Mouse (Mus musculus): ENCODE results near the gene Klk1b21.
"Not testable (repeated sequence)": the region's sequence is repeated elsewhere in the genome, so short reads cannot be mapped to it uniquely, and the experiment has no call there.

Klk1b21 gene

DNA sequence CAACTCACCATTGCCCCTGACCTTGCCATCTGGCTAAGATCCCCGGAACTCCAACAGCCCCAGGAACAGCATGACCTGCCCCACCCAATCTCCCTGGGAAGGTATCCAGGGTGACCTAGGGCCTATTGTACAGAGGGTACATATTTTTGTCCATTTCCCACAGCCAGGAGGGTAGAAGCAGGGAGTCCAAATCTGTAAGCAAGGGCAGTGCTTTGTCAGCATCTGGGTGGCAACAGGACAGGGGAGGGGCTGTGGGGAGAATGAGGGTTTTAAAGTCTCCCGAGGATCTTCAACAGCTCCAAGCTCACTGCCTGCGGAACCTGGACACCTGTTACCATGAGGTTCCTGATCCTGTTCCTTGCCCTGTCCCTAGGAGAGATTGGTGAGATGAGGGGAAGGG, at the start of gene Klk1b21:
Klk1b21 (plus strand) TSS at position 301 of the 400 bp plus-strand sequence.
- DNase-seq = not testable (repeated sequence)

DNA sequence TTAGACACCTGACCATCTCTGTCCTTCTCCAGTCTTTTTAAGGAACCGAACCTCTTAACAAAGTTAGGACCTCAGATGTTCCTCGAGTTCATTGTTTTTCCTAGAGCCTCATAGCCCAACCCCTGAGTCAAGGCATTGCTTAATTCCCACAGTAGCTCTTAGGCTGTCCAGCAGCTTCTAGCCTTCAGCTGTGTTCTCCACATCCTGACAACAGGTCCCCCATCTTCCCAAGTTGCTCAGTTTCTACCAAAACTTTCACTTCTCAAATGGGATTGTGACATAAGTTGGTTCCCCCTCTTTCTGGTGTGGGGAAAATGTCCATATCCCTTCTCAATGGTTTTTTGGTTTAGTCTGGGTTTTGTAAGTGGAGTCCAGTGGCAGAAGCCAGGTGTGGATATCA, 30.0 kb upstream of the Klk1b21 start:
- DNase-seq = no peak

DNA sequence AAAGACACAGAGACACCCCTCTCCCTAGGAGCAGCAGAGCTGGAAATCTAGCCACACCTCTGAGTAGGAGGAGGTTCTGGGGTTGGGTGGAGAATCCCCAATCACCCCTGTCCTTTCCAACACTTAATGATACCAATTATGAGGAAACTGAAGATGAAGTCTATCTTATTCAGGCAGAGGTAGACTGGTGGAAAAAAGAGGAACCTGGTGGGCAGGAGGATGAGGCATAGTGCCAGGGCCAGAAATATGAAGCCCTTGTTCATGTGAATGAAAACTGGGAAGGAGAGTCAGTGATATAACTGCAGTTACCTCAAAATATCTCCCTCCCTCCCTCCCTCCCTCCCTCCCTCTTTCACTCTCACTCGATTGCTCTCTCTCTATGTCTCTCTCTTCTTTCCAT, 24.4 kb upstream of the Klk1b21 start:
- no peak for DNase-seq

DNA sequence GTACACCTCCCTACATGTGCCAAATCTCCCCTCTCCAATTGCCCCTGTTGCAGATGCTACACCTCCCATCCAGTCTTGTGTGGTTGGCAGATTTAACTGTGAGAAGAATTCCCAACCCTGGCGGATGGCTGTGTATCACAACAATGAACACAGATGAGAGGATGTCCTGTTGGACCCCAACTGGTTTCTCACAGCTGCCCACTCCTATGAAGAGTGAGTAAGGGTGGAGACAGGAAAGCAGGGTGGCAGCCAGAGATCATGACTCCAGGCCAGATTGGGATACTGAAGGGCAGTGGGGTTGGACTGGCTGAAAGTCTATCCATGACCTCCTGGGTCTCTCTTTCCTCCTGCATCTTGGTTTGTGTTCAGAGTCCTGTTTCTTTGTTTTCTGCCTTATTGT, 6.0 kb upstream of the Klk1b21 start:
- no peak for DNase-seq

DNA sequence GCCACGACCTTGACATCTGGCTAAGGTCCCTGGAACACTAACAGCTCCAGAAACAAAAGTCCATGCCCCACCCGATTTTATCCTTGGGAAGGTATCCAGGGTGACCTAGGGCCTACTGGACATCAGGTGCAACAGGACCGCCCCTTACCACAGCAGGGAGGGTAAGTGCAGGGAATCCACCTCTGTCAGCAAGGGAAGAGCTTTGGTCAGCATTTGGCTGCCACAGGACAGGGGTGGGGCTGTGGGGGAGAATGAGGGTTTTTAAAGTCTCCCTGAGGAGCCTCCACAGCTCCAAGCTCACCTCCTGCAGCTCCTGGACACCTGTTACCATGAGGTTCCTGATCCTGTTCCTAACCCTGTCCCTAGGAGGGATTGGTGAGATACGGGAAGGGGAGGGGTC, 10.2 kb downstream of the Klk1b21 start, which contains the start of gene Klk1b22:
Klk1b22 (plus strand) TSS at position 301 of the 400 bp plus-strand sequence.
- DNase-seq = no peak

DNA sequence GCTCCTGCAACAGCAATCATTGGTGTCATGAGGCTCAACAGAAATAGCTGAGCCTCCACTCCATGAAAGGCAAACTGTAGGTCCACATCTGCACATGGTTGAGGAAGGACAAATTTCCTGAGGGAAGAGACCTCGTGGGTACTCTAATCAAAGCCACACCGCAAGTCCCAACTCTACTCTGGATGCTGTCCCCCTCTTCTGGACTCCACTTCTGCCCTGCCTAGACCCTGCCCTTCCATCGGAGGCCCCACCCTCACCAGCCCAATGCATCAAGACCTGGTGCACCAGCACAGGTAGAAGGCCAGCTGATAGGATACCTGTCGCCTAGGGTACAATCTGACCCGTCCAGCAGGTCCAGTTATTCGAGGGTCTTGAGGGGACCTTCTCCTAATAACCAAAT, 21.3 kb downstream of the Klk1b21 start:
- DNase-seq = no peak

DNA sequence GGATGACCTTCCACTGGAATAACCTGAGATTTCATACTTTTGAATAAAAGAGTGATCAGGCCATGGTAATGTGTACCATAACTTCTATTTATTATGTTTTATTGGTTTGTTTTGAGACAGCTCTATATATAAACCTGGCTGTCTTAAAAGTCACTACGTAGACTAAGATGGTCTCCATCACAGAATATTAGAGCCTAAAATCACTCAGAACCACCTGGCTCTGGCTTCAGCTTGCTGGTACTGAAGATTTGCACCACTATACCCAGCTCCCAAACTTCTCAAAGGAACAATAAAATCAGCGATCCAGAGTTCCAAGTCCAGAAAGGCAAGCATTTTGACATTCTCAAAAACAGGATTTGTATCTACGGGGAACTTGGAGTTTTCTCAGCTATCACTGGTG, 34.3 kb downstream of the Klk1b21 start, which contains the start of gene Klk1b16:
Klk1b16 (plus strand) TSS at position 301 of the 400 bp plus-strand sequence.
- no peak for DNase-seq
